ENCODE assay signal across 25 mouse cellular contexts in genomic region chr7:129002419-129002818, GRCm38 (mm10).
DNase-seq lines count a peak whose midpoint lies in the region; ATAC-seq and TF ChIP-seq lines count a peak whose summit lies in the region.
"Had no signal": no experiment of that assay in that cellular context is flagged by ENCODE, and none has a peak within 500 bp of the region (broad histone marks: within the 10 kb centered on the region; RNA-seq: fewer than 3 reads in every experiment).

No protein-coding gene starts in this region.

- H3K4me2 ChIP-seq in intestine, embryonic 14.5 days (ENCODE audit: low read length), result no peak overlapping the region
- no peak overlapping the region for H3K4me2 ChIP-seq in stomach, postnatal 0 days (replicated peaks; ENCODE audit: low read depth)
- H3K4me2 ChIP-seq: forebrain, embryonic 13.5 days; heart, embryonic 13.5 days; hindbrain, embryonic 13.5 days; liver, embryonic 15.5 days had no signal

- H3K9ac ChIP-seq in intestine, embryonic 14.5 days (ENCODE audit: low read length), result no peak overlapping the region
- H3K9ac ChIP-seq in stomach, postnatal 0 days (ENCODE audit: low read length), result no peak overlapping the region
- H3K9ac ChIP-seq: forebrain, embryonic 13.5 days; heart, embryonic 13.5 days; hindbrain, embryonic 13.5 days; liver, embryonic 15.5 days had no signal

- no peak overlapping the region for H3K27ac ChIP-seq in heart, embryonic 10.5 days
- H3K27ac ChIP-seq in intestine, embryonic 14.5 days (ENCODE audit: low read depth), result no peak overlapping the region
- H3K27ac ChIP-seq in layer of hippocampus, adult 2 months, result no peak overlapping the region
- H3K27ac ChIP-seq in stomach, postnatal 0 days (replicated peaks), result no peak overlapping the region
- H3K27ac ChIP-seq: forebrain, embryonic 13.5 days; heart, embryonic 13.5 days; hindbrain, embryonic 13.5 days; left cerebral cortex, adult 2 months; limb, embryonic 10.5 days; liver, embryonic 15.5 days; macrophage; midbrain, embryonic 10.5 days had no signal

- no peaks in the 10 kb centered on the region for H3K9me3 ChIP-seq in heart, embryonic 10.5 days
- H3K9me3 ChIP-seq in intestine, embryonic 14.5 days (ENCODE audit: control insufficient read depth, low read length), result no peaks in the 10 kb centered on the region
- no peaks in the 10 kb centered on the region for H3K9me3 ChIP-seq in stomach, postnatal 0 days (ENCODE audit: control insufficient read depth, low read length)
- H3K9me3 ChIP-seq: forebrain, embryonic 13.5 days; heart, embryonic 13.5 days; hindbrain, embryonic 13.5 days; limb, embryonic 10.5 days; liver, embryonic 15.5 days; midbrain, embryonic 10.5 days had no signal

- DNase-seq in heart, embryonic 10.5 days (ENCODE audit: low spot score), result peak; percentile 19
- no peak for DNase-seq in heart, adult 11 months
- no peak for DNase-seq in intestine, embryonic 14.5 days (ENCODE audit: low spot score)
- DNase-seq in layer of hippocampus, adult 2 months (ENCODE audit: low spot score in 2 of 2), result peak; percentile 10 to 47
- DNase-seq in stomach, postnatal 0 days (ENCODE audit: low spot score), result no peak
- DNase-seq in kidney, postnatal 25 days, result no peak
- DNase-seq in left cerebral cortex, postnatal 36 days (ENCODE audit: low spot score in 2 of 2), result no peak
- DNase-seq: B cell, adult 2 months; cerebellum, adult 8-10 months; cerebellum, postnatal 36 days; heart, postnatal 14 days; kidney, adult 9 months; kidney, postnatal 36 days; liver; thymus, adult 2 months had no signal

- intact Hi-C loops in left cerebral cortex, postnatal 36 days (cut with DNase I), result no loop called here

- H3K4me3 ChIP-seq in heart, embryonic 10.5 days, result no peak overlapping the region
- no peak overlapping the region for H3K4me3 ChIP-seq in intestine, embryonic 14.5 days (ENCODE audit: low read depth, low read length)
- no peak overlapping the region for H3K4me3 ChIP-seq in layer of hippocampus, adult 2 months
- no peak overlapping the region for H3K4me3 ChIP-seq in stomach, postnatal 0 days (ENCODE audit: low read depth, low read length)
- H3K4me3 ChIP-seq: forebrain, embryonic 13.5 days; heart, embryonic 13.5 days; hindbrain, embryonic 13.5 days; left cerebral cortex, adult 2 months; limb, embryonic 10.5 days; liver, embryonic 15.5 days; midbrain, embryonic 10.5 days had no signal

- TF ChIP-seq CTCF in layer of hippocampus, adult 2 months (conservative IDR thresholded peaks at IDR 0.05), result no peak
- no peak for TF ChIP-seq CTCF in stomach, postnatal 0 days (IDR thresholded peaks at IDR 0.05; ENCODE audit: low read depth)

- ATAC-seq in intestine, embryonic 14.5 days (replicated peaks; ENCODE audit: low FRiP score, low TSS enrichment, low read depth), result 0 out of 2 replicates have a peak, but pooled peaks have one; percentile 36
- ATAC-seq in stomach, postnatal 0 days (ENCODE audit: low FRiP score, low TSS enrichment), result peak; percentile 58
- ATAC-seq: forebrain, embryonic 13.5 days; midbrain, embryonic 16.5 days had no signal

- no peaks in the 10 kb centered on the region for H3K4me1 ChIP-seq in heart, embryonic 10.5 days
- H3K4me1 ChIP-seq in intestine, embryonic 14.5 days (replicated peaks; ENCODE audit: control insufficient read depth, insufficient read depth, low read length), result no peaks in the 10 kb centered on the region
- no peaks in the 10 kb centered on the region for H3K4me1 ChIP-seq in stomach, postnatal 0 days (replicated peaks; ENCODE audit: control insufficient read depth, insufficient read depth)
- H3K4me1 ChIP-seq: forebrain, embryonic 13.5 days; heart, embryonic 13.5 days; hindbrain, embryonic 13.5 days; limb, embryonic 10.5 days; liver, embryonic 15.5 days; midbrain, embryonic 10.5 days had no signal

- no peaks in the 10 kb centered on the region for H3K27me3 ChIP-seq in heart, embryonic 10.5 days (ENCODE audit: insufficient read depth, poor library complexity, severe bottlenecking)
- H3K27me3 ChIP-seq in intestine, embryonic 14.5 days (replicated peaks; ENCODE audit: control insufficient read depth, insufficient read depth, low read length), result no peaks in the 10 kb centered on the region
- H3K27me3 ChIP-seq in stomach, postnatal 0 days (ENCODE audit: control insufficient read depth, insufficient read depth, low read length), result no peaks in the 10 kb centered on the region
- H3K27me3 ChIP-seq: forebrain, embryonic 13.5 days; heart, embryonic 13.5 days; hindbrain, embryonic 13.5 days; liver, embryonic 15.5 days had no signal

- no peak for TF ChIP-seq EP300 in stomach, postnatal 0 days (optimal IDR thresholded peaks at IDR 0.05)

- WGBS in heart, embryonic 10.5 days, result 72% methylated on average over 5 of the region's 5 CpGs
- 83% methylated on average over 5 of the region's 5 CpGs for WGBS in intestine, embryonic 14.5 days
- WGBS in stomach, postnatal 0 days, result 58% methylated on average over 5 of the region's 5 CpGs

- H3K36me3 ChIP-seq in heart, embryonic 10.5 days, result no peaks in the 10 kb centered on the region
- no peaks in the 10 kb centered on the region for H3K36me3 ChIP-seq in intestine, embryonic 14.5 days (ENCODE audit: control insufficient read depth, insufficient read depth, low read length)
- no peaks in the 10 kb centered on the region for H3K36me3 ChIP-seq in stomach, postnatal 0 days (ENCODE audit: control insufficient read depth, insufficient read depth, low read length)
- H3K36me3 ChIP-seq: G1E; heart, embryonic 13.5 days; hindbrain, embryonic 13.5 days; limb, embryonic 10.5 days; liver, embryonic 15.5 days; midbrain, embryonic 10.5 days had no signal

Comparison
In these comparisons a context has a peak if more than half of its experiments do, and no peak if none do; other contexts are left out.
1. DNase-seq: peak in heart, embryonic 10.5 days (single experiment) and layer of hippocampus, adult 2 months (2 of 2); none in heart, adult 11 months (single experiment), intestine, embryonic 14.5 days (single experiment), stomach, postnatal 0 days (single experiment), kidney, postnatal 25 days (0 of 2) and left cerebral cortex, postnatal 36 days (0 of 2).